Comparison of ENCODE assay signal across 13 mouse cellular contexts in the genomic region with DNA sequence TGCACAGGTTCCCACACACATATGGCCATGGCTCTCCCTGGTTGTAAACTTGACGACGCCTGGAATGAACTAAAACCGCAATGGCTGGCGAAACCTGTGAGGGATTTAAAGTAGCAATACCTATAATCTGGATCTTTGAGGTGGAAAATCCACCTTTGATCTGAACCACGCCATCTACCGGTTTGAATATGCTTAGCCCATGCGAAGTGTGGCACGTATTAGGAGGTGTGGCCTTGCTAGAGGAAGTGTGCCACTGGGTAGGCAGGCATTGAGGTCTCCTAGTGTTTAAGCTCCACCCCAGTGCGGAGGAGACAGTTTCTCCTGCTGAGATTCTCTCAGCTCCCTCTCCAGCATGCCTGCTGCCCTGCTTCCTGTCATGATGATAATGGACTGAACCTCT. TPM values are rescaled to one million over a fixed set of nuclear protein-coding genes. Genes with fewer than 3 reads are reported as not detected.
DNase-seq lines count a peak whose midpoint lies in the region.
"Had no signal": no experiment of that assay in that cellular context is flagged by ENCODE, and none has a peak within 500 bp of the region (broad histone marks: within the 10 kb centered on the region; RNA-seq: fewer than 3 reads in every experiment).

No protein-coding gene starts in this region.

- peak; percentile 11 for DNase-seq in kidney, adult 11 months
- no peak for DNase-seq in kidney, adult 18-20 months
- peak; percentile 13 for DNase-seq in 416B (ENCODE audit: low read depth)
- peak; percentile 61 for DNase-seq in CD4-positive helper T cell, adult 2 months (ENCODE audit: low read depth, low spot score)
- peak; percentile 74 for DNase-seq in induced T-regulatory cell, adult 2 months (ENCODE audit: low read depth)
- no peak for DNase-seq in embryo, embryonic 10.5 days (ENCODE audit: low spot score)
- no peak for DNase-seq in right cerebral cortex, postnatal 10 days (ENCODE audit: low spot score in 2 of 2)
- DNase-seq in gastrocnemius, postnatal 25 days, result no peak
- DNase-seq: adrenal gland, postnatal 36 days; kidney, postnatal 10 days; layer of hippocampus, adult 9-11 months; right cerebral cortex, postnatal 14 days had no signal

RNA-seq across cellular contexts. Expression of gene Tmem170, which starts 1.2 kb away (rescaled TPM):
- 1 to 10 TPM; 1.5 to 1.6 TPM for total RNA-seq in gastrocnemius, postnatal 25 days (2021)

RNA-seq across cellular contexts. Expression of gene Cfdp1, which starts 23.6 kb away (rescaled TPM):
- total RNA-seq in gastrocnemius, postnatal 25 days (2021), result 10 to 100 TPM; 18.1 to 21.4 TPM

RNA-seq across cellular contexts. Expression of gene Chst5, which starts 32.5 kb away (rescaled TPM):
- total RNA-seq in gastrocnemius, postnatal 25 days (2021), result under 1 TPM in 1 of 2 experiments, not detected in 1; 0.11 TPM
- total RNA-seq: adrenal gland, postnatal 36 days; liver, adult 2 months had no signal

RNA-seq across cellular contexts. Expression of gene Tmem231, which starts 56.0 kb away (rescaled TPM):
- 1 to 10 TPM in 1 of 2 experiments, under 1 TPM in 1; 0.90 to 1.1 TPM for total RNA-seq in gastrocnemius, postnatal 25 days (2021)

Comparison
In these comparisons a context has a peak if more than half of its experiments do, and no peak if none do; other contexts are left out.
1. DNase-seq: peak in kidney, adult 11 months (single experiment), 416B (single experiment), CD4-positive helper T cell, adult 2 months (single experiment) and induced T-regulatory cell, adult 2 months (single experiment); none in kidney, adult 18-20 months (single experiment), embryo, embryonic 10.5 days (single experiment), right cerebral cortex, postnatal 10 days (0 of 2) and gastrocnemius, postnatal 25 days (single experiment).